In genomic region chr3:129299874-129300273, GRCm38 (mm10) we compare ENCODE assay signal across 9 mouse cellular contexts.
DNase-seq lines count a peak whose midpoint lies in the region.
"Had no signal": no experiment of that assay in that cellular context is flagged by ENCODE, and none has a peak within 500 bp of the region (broad histone marks: within the 10 kb centered on the region; RNA-seq: fewer than 3 reads in every experiment).

No protein-coding gene starts in this region.

- peak; percentile 62 for DNase-seq in kidney, adult 9 months
- no peak for DNase-seq in kidney, adult 11 months
- peak; percentile 58 for DNase-seq in 416B (ENCODE audit: low read depth)
- DNase-seq in CD4-positive, CD25-positive, alpha-beta regulatory T cell, adult 2 months (ENCODE audit: low read depth, low spot score): peak; percentile 65
- peak; percentile 82 for DNase-seq in embryo, embryonic 10.5 days (ENCODE audit: low spot score)
- DNase-seq in retina, adult 2 months (ENCODE audit: low read depth, low spot score): peak; percentile 26
- no peak for DNase-seq in right cerebral cortex, postnatal 10 days (ENCODE audit: low spot score in 2 of 2)
- no peak for DNase-seq in spleen, postnatal 4 days (ENCODE audit: low spot score in 2 of 2)
- DNase-seq: liver, embryonic 13.5 days had no signal

Comparison
In these comparisons a context has a peak if more than half of its experiments do, and no peak if none do; other contexts are left out.
1. DNase-seq: peak in kidney, adult 9 months (single experiment), 416B (single experiment), CD4-positive, CD25-positive, alpha-beta regulatory T cell, adult 2 months (single experiment), embryo, embryonic 10.5 days (single experiment) and retina, adult 2 months (single experiment); none in kidney, adult 11 months (single experiment), right cerebral cortex, postnatal 10 days (0 of 2) and spleen, postnatal 4 days (0 of 2).